Mouse (Mus musculus) stomach, embryonic 14.5 days (tissue): Measurements from ENCODE around the gene Vcp. TPM values are rescaled to one million over a fixed set of nuclear protein-coding genes. Genes with fewer than 3 reads are reported as not detected.

Source experiments
- ATAC-seq: fragments of 200-750 bp; cut with Nextera tagmentation; 2 replicates; pipeline ENCODE4 v1.8.0; 2017; ENCODE audit warnings: low read depth, moderate TSS enrichment; ENCODE audit not compliant: insufficient number of reproducible peaks, insufficient read depth, low FRiP score
- H3K27ac ChIP-seq: fragments of 300-500 bp; sonication (generic); 2 replicates; pipeline ENCODE4 v1.5.1; 2014; ENCODE audit warnings: mild to moderate bottlenecking, low read length, moderate library complexity, mixed read lengths
- H3K27me3 ChIP-seq: fragments of 300-500 bp; sonication (generic); 2 replicates; pipeline ENCODE4 v1.6.1; 2014; ENCODE audit warnings: low read length, control low read depth, mixed read lengths; ENCODE audit not compliant: control insufficient read depth, insufficient read depth
- H3K36me3 ChIP-seq: fragments of 300-500 bp; sonication (generic); 2 replicates; pipeline ENCODE4 v1.6.1; 2014; ENCODE audit warnings: mild to moderate bottlenecking, control low read depth, low read length, moderate library complexity, mixed read lengths; ENCODE audit not compliant: control insufficient read depth, insufficient read depth
- H3K4me1 ChIP-seq: fragments of 300-500 bp; sonication (generic); 2 replicates; pipeline ENCODE4 v1.6.1; 2014; ENCODE audit warnings: low read length, control low read depth, mixed read lengths; ENCODE audit not compliant: control insufficient read depth, insufficient read depth
- H3K4me2 ChIP-seq: fragments of 300-500 bp; sonication (generic); replicated peaks from 2 replicates; pipeline ENCODE4 v1.6.1; 2014; ENCODE audit warnings: low read depth, low read length, control low read depth
- H3K4me3 ChIP-seq: fragments of 300-500 bp; sonication (generic); 2 replicates; pipeline ENCODE4 v1.5.1; 2014; ENCODE audit warnings: low read depth, low read length, control low read depth
- H3K9ac ChIP-seq: fragments of 300-500 bp; sonication (generic); replicated peaks from 2 replicates; pipeline ENCODE4 v1.6.1; 2014; ENCODE audit warnings: low read depth, mild to moderate bottlenecking, control low read depth, low read length, moderate library complexity, mixed read lengths
- H3K9me3 ChIP-seq: fragments of 300-500 bp; sonication (generic); 2 replicates; pipeline ENCODE4 v1.6.1; 2016; ENCODE audit warnings: low read depth, low read length, control low read depth; ENCODE audit not compliant: control insufficient read depth
- WGBS: fragments of 180-500 bp; shearing (Covaris S2); extraction: QIAGEN DNeasy Blood & Tissue Kit; methylation state at CpG from one replicate; pipeline ENCODE4 v1.1.7; 2014; 5-methylcytosine and 5-hydroxymethylcytosine counted together
- polyA plus RNA-seq: library from polyadenylated mRNA; unstranded; fragments of >200 nt; fragmentation: Nextera tagmentation; extraction: Ambion mirVana; gene quantifications from 2 replicates; pipeline ENCODE4 v1.2.1, GENCODE M21; 2014

Gene Vcp
- polyA plus RNA-seq, 1 experiment from 2014 or later, result 473 TPM

DNA sequence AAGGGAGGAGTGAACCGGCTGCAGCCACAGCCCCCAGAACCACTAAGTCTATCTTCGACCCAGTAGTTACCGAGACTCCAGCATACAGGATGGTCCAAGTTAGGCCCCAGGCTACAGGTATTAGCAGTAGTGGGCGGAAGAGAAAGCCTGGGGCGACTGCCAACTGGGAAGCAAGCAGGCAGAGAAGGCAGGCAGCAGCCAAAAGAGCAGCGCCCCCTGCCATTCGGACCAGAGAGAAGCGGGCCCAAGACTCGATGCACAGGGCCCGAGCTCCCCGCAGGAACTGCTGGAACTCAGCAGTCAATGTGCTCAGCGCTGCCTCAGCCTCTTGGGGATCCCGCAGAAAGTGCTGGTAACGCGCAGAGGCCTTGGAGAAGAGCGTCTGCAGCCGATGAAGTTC is 21.0 kb upstream of the Vcp start:
- Histone ChIP-seq H3K9ac (no peak overlapping the region), H3K36me3 (peaks cover 22% of the 10 kb centered on the region; the same call in 1 of the 2 replicates), H3K4me2 (no peak overlapping the region), H3K4me1 (peaks cover 3% of the 10 kb centered on the region; the same call in 1 of the 2 replicates), H3K27me3 (no peaks in the 10 kb centered on the region), H3K4me3 (no peak overlapping the region), H3K9me3 (no peaks in the 10 kb centered on the region), H3K27ac (no peak overlapping the region)
- WGBS, result 81% methylated on average over 17 of the region's 17 CpGs
- no peak for ATAC-seq

GRCm38 (mm10) chr4:43020876-43021275 is 20.6 kb upstream of the Vcp start:
- no peak overlapping the region for H3K4me2 ChIP-seq
- peaks cover 3% of the 10 kb centered on the region; the same call in 1 of the 2 replicates for H3K4me1 ChIP-seq
- WGBS, result 87% methylated on average over 16 of the region's 16 CpGs
- H3K27ac ChIP-seq, result no peak overlapping the region
- no peak overlapping the region for H3K4me3 ChIP-seq
- H3K9ac ChIP-seq, result no peak overlapping the region
- no peaks in the 10 kb centered on the region for H3K9me3 ChIP-seq
- H3K36me3 ChIP-seq, result peaks cover 22% of the 10 kb centered on the region; the same call in 1 of the 2 replicates
- no peaks in the 10 kb centered on the region for H3K27me3 ChIP-seq
- no peak for ATAC-seq

- 89% methylated on average over 23 of the region's 23 CpGs for WGBS
- peaks cover 2% of the 10 kb centered on the region; the same call in 1 of the 2 replicates for H3K4me1 ChIP-seq
Measured at GRCm38 (mm10) chr4:43019641-43020465, 19.5 kb upstream of the Vcp start.

DNA sequence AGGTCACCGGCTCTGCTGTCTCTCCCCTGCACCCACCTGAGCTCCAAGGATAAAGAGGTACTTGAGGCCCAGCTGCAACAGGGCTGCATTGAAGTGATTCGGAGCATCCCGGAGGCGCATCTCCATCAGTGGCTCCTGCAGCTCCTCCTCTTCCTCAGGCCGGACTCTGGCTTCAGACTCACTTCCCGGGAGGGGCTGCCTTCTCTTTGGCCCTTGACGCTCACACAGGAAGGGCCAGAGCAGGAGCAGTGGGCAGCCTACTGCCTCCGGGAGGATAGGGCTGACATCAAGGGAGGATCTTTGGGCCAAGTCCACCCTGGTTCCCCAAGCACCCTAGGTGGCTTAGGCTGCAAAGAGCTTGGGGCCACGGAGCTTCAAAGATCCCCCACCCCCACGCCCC is 18.9 kb upstream of the Vcp start:
- H3K9me3 ChIP-seq, result no peaks in the 10 kb centered on the region
- ATAC-seq, result no peak
- no peaks in the 10 kb centered on the region for H3K27me3 ChIP-seq
- peaks cover 22% of the 10 kb centered on the region; the same call in 1 of the 2 replicates for H3K36me3 ChIP-seq
- H3K9ac ChIP-seq, result no peak overlapping the region
- H3K4me2 ChIP-seq, result no peak overlapping the region
- H3K4me3 ChIP-seq, result no peak overlapping the region
- 89% methylated on average over 10 of the region's 10 CpGs for WGBS
- H3K4me1 ChIP-seq, result no peaks in the 10 kb centered on the region
- H3K27ac ChIP-seq, result no peak overlapping the region

More at GRCm38 (mm10) chr4:43019641-43020465, 19.5 kb upstream of the Vcp start:
- no peak for ATAC-seq
- no peaks in the 10 kb centered on the region for H3K9me3 ChIP-seq
- no peak overlapping the region for H3K4me2 ChIP-seq
- H3K27ac ChIP-seq, result no peak overlapping the region
- peaks cover 22% of the 10 kb centered on the region; the same call in 1 of the 2 replicates for H3K36me3 ChIP-seq
- H3K4me3 ChIP-seq, result no peak overlapping the region
- no peaks in the 10 kb centered on the region for H3K27me3 ChIP-seq
- no peak overlapping the region for H3K9ac ChIP-seq

DNA sequence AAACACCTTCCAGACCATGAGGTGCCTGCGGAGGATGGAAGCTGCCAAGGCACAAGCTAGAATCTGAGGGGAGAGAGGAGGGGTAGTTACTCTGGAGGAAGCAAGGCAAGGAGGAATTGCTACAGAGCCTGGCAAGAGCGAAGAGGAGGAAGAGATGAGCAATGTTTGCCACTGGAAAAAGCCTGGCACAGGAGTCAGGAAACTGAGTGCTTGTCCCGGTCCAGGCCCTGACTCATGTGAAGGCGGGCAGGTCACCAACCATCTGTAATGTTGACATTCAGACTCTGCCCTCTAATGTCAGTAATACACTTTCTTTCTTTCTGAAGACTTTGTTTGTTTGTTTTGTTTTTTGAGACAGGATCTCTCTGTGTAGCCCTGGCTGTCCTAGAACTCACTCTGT is 17.8 kb upstream of the Vcp start:
- Histone ChIP-seq H3K27ac (no peak overlapping the region), H3K9me3 (no peaks in the 10 kb centered on the region), H3K4me2 (no peak overlapping the region), H3K9ac (no peak overlapping the region), H3K36me3 (peaks cover 22% of the 10 kb centered on the region; the same call in 1 of the 2 replicates), H3K4me3 (no peak overlapping the region), H3K27me3 (no peaks in the 10 kb centered on the region), H3K4me1 (no peaks in the 10 kb centered on the region)
- WGBS, result 95% methylated on average over 4 of the region's 4 CpGs
- ATAC-seq, result no peak

DNA sequence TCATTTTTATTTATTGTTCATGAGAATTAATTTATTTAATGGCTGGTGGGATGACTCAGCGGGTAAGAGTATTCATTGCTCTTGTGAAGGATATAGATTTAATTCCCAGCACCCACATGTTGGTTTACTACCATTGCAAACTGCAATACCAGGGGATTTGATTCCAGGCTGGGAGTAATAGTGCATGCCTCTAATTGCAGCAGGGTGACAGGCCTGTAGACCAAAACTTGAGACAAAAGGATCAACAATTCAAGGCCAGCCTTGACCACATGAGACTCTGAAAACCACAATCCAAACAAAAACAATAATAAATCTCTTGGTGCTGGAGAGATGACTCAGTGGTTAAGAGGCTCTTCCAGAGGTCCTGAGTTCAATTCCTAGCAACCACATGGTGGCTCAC is 11.8 kb upstream of the Vcp start:
- no peak for ATAC-seq
- no peak overlapping the region for H3K9ac ChIP-seq

GRCm38 (mm10) chr4:43010161-43011038 is 10.1 kb upstream of the Vcp start, which contains the start of gene Fancg:
Gene Fancg, minus strand, starts transcription at chr4:43010506.
- Histone ChIP-seq H3K36me3 (no peaks in the 10 kb centered on the region; the same call in 1 of the 2 replicates), H3K4me2 (peak within 1 kb of the TSS; percentile 65), H3K4me3 (peak within 1 kb of the TSS; percentile 71), H3K27ac (0 out of 2 replicates have a peak within 1 kb of the TSS, but pooled peaks have one; percentile 27), H3K9ac (peak within 1 kb of the TSS; percentile 63), H3K27me3 (no peaks in the 10 kb centered on the region), H3K9me3 (no peaks in the 10 kb centered on the region), H3K4me1 (peaks cover 5% of the 10 kb centered on the region; the same call in 1 of the 2 replicates)
- 1% methylated on average over 37 of the region's 37 CpGs for WGBS
- ATAC-seq, result peak; percentile 89

More for the DNA sequence above, 11.8 kb upstream of the Vcp start:
- Histone ChIP-seq H3K4me2 (no peak overlapping the region), H3K4me1 (peaks cover 5% of the 10 kb centered on the region; the same call in 1 of the 2 replicates), H3K36me3 (no peaks in the 10 kb centered on the region), H3K27ac (no peak overlapping the region), H3K4me3 (no peak overlapping the region), H3K9me3 (no peaks in the 10 kb centered on the region), H3K27me3 (no peaks in the 10 kb centered on the region)
- WGBS, result 92% methylated on average over 1 of the region's 1 CpGs

- Histone ChIP-seq H3K27ac (no peak overlapping the region), H3K4me3 (no peak overlapping the region), H3K9me3 (no peaks in the 10 kb centered on the region), H3K27me3 (no peaks in the 10 kb centered on the region), H3K4me1 (peaks cover 5% of the 10 kb centered on the region; the same call in 1 of the 2 replicates), H3K4me2 (no peak overlapping the region), H3K9ac (no peak overlapping the region), H3K36me3 (no peaks in the 10 kb centered on the region; the same call in 1 of the 2 replicates)
- no peak for ATAC-seq
- 49% methylated on average over 2 of the region's 2 CpGs for WGBS
Measured at GRCm38 (mm10) chr4:43005765-43006164, 5.5 kb upstream of the Vcp start.
